Mouse (Mus musculus) left cerebral cortex, postnatal 14 days (tissue): Measurements from ENCODE around the gene Vmn2r76. TPM values are rescaled to one million over a fixed set of nuclear protein-coding genes. Genes with fewer than 3 reads are reported as not detected.
"Not testable (repeated sequence)": the region's sequence is repeated elsewhere in the genome, so short reads cannot be mapped to it uniquely, and the experiment has no call there.

Experiments used
- DNase-seq, 2 experiments: peaks; one replicate each; pipeline ENCODE4 v3.0.0; 2021 to 2022; ENCODE audit warnings: low spot score in 2 of 2, mixed read lengths in 1 of 2
- intact Hi-C: fragments of 180-260 bp; cut with DNase I; formaldehyde crosslinking; loops from one replicate; pipeline ENCODE4 v1.15.1; 2025
- long read RNA-seq, 2 experiments: library from polyadenylated mRNA; stranded (forward); transcript quantifications; one replicate each; pipeline ENCODE4 v2.0.0; 2021
- total RNA-seq, 2 experiments: library from RNA; stranded (reverse); gene quantifications; 2 replicates each; pipeline ENCODE4 v1.2.3; 2021

Vmn2r76 gene
- total RNA-seq, result not detected
- long read RNA-seq, experiment 1, result 0 reads
- long read RNA-seq, experiment 2, result 0 reads

DNA sequence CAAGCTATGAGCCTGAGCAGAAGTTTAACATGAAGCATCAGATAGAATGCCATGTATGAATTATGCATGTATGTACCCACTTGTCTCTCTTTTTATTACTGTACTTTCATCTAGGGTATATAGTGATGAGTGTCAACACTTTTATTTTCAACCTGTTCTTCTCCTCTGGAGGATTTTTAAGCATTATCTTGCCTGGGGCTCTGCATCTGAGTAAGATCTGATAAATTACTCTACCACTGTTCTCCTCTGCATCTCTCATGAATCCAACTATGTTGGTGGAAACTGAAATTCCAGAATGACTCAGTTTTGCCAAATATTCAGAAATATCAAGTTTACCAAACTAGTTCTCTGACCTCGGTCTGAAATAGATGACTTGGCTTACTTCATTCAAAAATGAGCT lies at the start of gene Vmn2r76:
Gene Vmn2r76 (minus strand): TSS at position 101 of the 400 bp plus-strand sequence.
- intact Hi-C loops, result no loop called here

DNA sequence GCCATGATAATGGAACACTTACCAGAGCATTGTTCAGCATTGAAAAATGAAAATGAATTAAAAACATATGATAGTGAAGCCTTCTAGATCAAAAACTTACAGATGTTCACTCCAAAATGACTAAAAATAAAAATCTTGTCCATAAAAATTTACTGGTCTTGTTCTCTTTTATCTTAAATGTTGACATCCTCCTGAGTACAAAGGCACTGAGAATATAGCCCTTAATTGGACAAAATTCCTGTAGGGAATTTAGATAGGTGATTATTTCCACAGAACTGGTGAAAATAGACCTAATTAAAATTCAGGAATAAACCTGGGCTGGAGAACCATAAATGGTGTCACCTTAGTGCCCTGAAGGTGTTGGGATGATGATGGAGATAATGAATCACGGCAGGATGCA lies 31.0 kb upstream of the Vmn2r76 start, which contains the start of gene Olfr310:
Gene Olfr310 (minus strand): TSS at position 101 of the 400 bp plus-strand sequence.
- DNase-seq, result no peak
- intact Hi-C loops, result no loop called here

More for the DNA sequence above, at the start of gene Vmn2r76:
- DNase-seq, result no peak

DNA sequence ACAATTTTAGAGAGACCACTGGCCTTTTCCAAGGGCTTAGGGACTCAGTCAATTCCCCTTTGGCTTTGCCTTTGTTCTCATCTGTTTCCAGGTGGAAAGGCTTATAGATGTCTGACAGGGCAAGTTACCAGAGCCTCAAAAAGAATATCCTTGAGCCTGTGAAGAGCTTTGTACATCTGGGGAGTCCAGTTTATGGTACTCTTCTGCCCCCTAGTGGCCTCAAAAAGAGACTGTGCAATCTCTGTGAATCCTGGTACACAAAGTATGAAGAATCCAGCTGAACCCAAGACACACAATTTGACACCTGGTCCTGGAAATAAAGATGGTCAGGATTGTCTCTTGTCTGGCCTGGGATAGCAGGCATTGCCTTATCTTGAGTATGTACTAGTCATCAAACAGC lies 34.8 kb downstream of the Vmn2r76 start:
- no peak for DNase-seq
- intact Hi-C loops, result no loop called here

GRCm38 (mm10) chr7:86171678-86172077 lies 74.4 kb downstream of the Vmn2r76 start, which contains the start of gene Vmn2r75:
Vmn2r75 (minus strand) TSS chr7:86171778.
- intact Hi-C loops, DNase-seq: not testable (repeated sequence)

Other genes starting within 250 kb of the Vmn2r76 start
- gene Vmn2r75, start 74.5 kb downstream of the Vmn2r76 start, total RNA-seq, result not detected
- not detected for gene Olfr310, start 30.9 kb upstream of the Vmn2r76 start, total RNA-seq
- gene Olfr309, start 67.4 kb upstream of the Vmn2r76 start, total RNA-seq, result not detected
- not detected for gene Olfr308, start 79.3 kb upstream of the Vmn2r76 start, total RNA-seq
- gene Olfr307, start 91.3 kb upstream of the Vmn2r76 start, total RNA-seq, result not detected
- gene Olfr305, start 120.6 kb upstream of the Vmn2r76 start, total RNA-seq, result not detected
- not detected for gene Olfr304, start 140.3 kb upstream of the Vmn2r76 start, total RNA-seq
- not detected for gene Olfr303, start 151.5 kb upstream of the Vmn2r76 start, total RNA-seq
- gene Olfr301, start 157.5 kb upstream of the Vmn2r76 start, total RNA-seq, result not detected
- gene Olfr299, start 213.6 kb upstream of the Vmn2r76 start, total RNA-seq, result not detected
- not detected for gene Olfr298, start 246.2 kb upstream of the Vmn2r76 start, total RNA-seq